Mouse (Mus musculus) lung, adult 2 months (tissue): Measurements from ENCODE around the gene Parp8. TPM values are rescaled to one million over a fixed set of nuclear protein-coding genes. Genes with fewer than 3 reads are reported as not detected.

ENCODE experiments used
- DNase-seq: peaks from one replicate; pipeline ENCODE4 v3.0.0; 2022
- H3K4me1 ChIP-seq: fragments of 200-500 bp; 2 replicates; pipeline ENCODE4 v1.6.1; 2011; ENCODE audit warnings: low read length; ENCODE audit not compliant: control insufficient read depth, insufficient read depth
- H3K4me3 ChIP-seq: fragments of 200-500 bp; replicated peaks from 2 replicates; pipeline ENCODE3; 2011; ENCODE audit warnings: low read depth, mild to moderate bottlenecking, control low read depth, low read length; ENCODE audit errors: extremely low read depth
- CTCF ChIP-seq: fragments of 200-500 bp; IDR thresholded peaks from 2 replicates; pipeline ENCODE4 v1.5.1; 2011; ENCODE audit warnings: mild to moderate bottlenecking, low read length, control low read depth; ENCODE audit not compliant: insufficient read depth
- POLR2A ChIP-seq: fragments of 200-500 bp; IDR thresholded peaks from 2 replicates; pipeline ENCODE4 v1.6.1; 2011; ENCODE audit warnings: low read depth, mild to moderate bottlenecking, control low read depth, low read length, borderline replicate concordance; ENCODE audit errors: extremely low read depth
- WGBS: fragments of 180-500 bp; shearing (Covaris S2); methylation state at CpG from one replicate; pipeline ENCODE4 v1.1.7; 2018; 5-methylcytosine and 5-hydroxymethylcytosine counted together
- polyA plus RNA-seq: library from polyadenylated mRNA; depleted of rRNA; stranded (reverse); fragments of >200 nt; gene quantifications from 2 replicates; pipeline ENCODE4 v1.2.3, GENCODE M21; 2012; rRNA removed

Parp8 gene
- polyA plus RNA-seq: 6.6 and 9.6 TPM in 2 replicates

- DNase-seq: peak; percentile 59
- Histone ChIP-seq H3K4me3 (peak within 1 kb of the TSS; percentile 84), H3K4me1 (no peaks in the 10 kb centered on the region)
- TF ChIP-seq POLR2A (peak; percentile 38; the same call in 1 of the 2 replicates), CTCF (no peak)
- WGBS: under 1% methylated on average over 59 of the region's 67 CpGs
These were observed at the start of gene Parp8 for GRCm38 (mm10) chr13:117025226-117026067. Gene Parp8, minus strand, starts transcription at chr13:117025537.

- H3K4me1 ChIP-seq: no peaks in the 10 kb centered on the region
- no peak for DNase-seq
- H3K4me3 ChIP-seq: no peak overlapping the region
- TF ChIP-seq CTCF (no peak), POLR2A (no peak)
- WGBS: 48% methylated on average over 17 of the region's 17 CpGs
These were observed 37.4 kb upstream of the Parp8 start for GRCm38 (mm10) chr13:117062628-117063315.

GRCm38 (mm10) chr13:117056466-117056865 is 31.1 kb upstream of the Parp8 start:
- WGBS: 56% methylated on average over 2 of the region's 2 CpGs
- no peaks in the 10 kb centered on the region; the same call in 1 of the 2 replicates for H3K4me1 ChIP-seq
- no peak overlapping the region for H3K4me3 ChIP-seq
- TF ChIP-seq CTCF (no peak), POLR2A (no peak)
- no peak for DNase-seq

GRCm38 (mm10) chr13:117054811-117055496 is 29.6 kb upstream of the Parp8 start:
- TF ChIP-seq CTCF (no peak), POLR2A (no peak)
- no peak for DNase-seq
- Histone ChIP-seq H3K4me3 (no peak overlapping the region), H3K4me1 (no peaks in the 10 kb centered on the region; the same call in 1 of the 2 replicates)
- WGBS: 48% methylated on average over 7 of the region's 7 CpGs

- DNase-seq: no peak
- TF ChIP-seq POLR2A (no peak), CTCF (no peak)
- H3K4me3 ChIP-seq: no peak overlapping the region
- H3K4me1 ChIP-seq: no peaks in the 10 kb centered on the region; the same call in 1 of the 2 replicates
- 55% methylated on average over 3 of the region's 3 CpGs for WGBS
These were observed 27.4 kb upstream of the Parp8 start for GRCm38 (mm10) chr13:117052748-117053147.

GRCm38 (mm10) chr13:117048541-117048971 is 23.2 kb upstream of the Parp8 start:
- no peaks in the 10 kb centered on the region for H3K4me1 ChIP-seq
- WGBS: 62% methylated on average over 5 of the region's 5 CpGs
- no peak for TF ChIP-seq POLR2A
- no peak for TF ChIP-seq CTCF
- DNase-seq: no peak
- H3K4me3 ChIP-seq: no peak overlapping the region

GRCm38 (mm10) chr13:117043567-117043966 is 18.2 kb upstream of the Parp8 start:
- Histone ChIP-seq H3K4me3 (no peak overlapping the region), H3K4me1 (no peaks in the 10 kb centered on the region)
- no peak for DNase-seq
- TF ChIP-seq POLR2A (no peak), CTCF (no peak)

- H3K4me3 ChIP-seq: no peak overlapping the region
- TF ChIP-seq POLR2A: no peak
- no peak for TF ChIP-seq CTCF
- H3K4me1 ChIP-seq: no peaks in the 10 kb centered on the region
- no peak for DNase-seq
These were observed 15.7 kb upstream of the Parp8 start for GRCm38 (mm10) chr13:117041021-117041420.

- no peak for TF ChIP-seq POLR2A
These were observed 10.9 kb upstream of the Parp8 start for GRCm38 (mm10) chr13:117036277-117036676.

More at GRCm38 (mm10) chr13:117036277-117036676, 10.9 kb upstream of the Parp8 start:
- no peak for DNase-seq
- H3K4me1 ChIP-seq: no peaks in the 10 kb centered on the region
- no peak overlapping the region for H3K4me3 ChIP-seq
- 82% methylated on average over 5 of the region's 5 CpGs for WGBS
